Mouse (Mus musculus): ENCODE measurements at regions not wholly inside any gene's neighbourhood (a gene's known extent, or its start where the extent isn't known, plus 50 kb on each side); places are given as distances from the start of the nearest gene placed in this dataset.

DNA sequence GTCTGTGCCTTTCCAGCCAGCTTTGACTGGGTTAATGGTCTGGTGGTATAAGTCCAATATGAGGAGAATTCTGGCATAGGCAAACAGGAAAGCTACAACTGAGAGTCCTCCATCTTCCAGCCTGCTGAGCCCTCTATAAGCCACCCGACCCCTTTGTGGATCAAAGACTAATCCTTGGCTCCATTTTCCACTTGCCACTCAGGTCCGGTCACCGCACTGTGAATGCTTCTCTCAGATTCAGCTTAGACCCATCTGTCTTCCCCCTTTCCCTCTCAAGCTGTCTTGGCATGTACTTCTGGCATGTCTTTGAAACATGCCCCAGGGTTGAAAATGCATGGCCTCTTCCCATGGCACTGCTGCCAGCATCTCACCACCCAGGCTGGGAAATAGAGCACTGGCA, 2206.6 kb upstream of the Lrrc6 start:
- no peak for TF ChIP-seq CTCF (conservative IDR thresholded peaks at IDR 0.05)
- H3K4me3 ChIP-seq = no peak overlapping the region
- no peak for DNase-seq (ENCODE audit: low spot score in 2 of 2)
- H3K27ac ChIP-seq = no peak overlapping the region

DNA sequence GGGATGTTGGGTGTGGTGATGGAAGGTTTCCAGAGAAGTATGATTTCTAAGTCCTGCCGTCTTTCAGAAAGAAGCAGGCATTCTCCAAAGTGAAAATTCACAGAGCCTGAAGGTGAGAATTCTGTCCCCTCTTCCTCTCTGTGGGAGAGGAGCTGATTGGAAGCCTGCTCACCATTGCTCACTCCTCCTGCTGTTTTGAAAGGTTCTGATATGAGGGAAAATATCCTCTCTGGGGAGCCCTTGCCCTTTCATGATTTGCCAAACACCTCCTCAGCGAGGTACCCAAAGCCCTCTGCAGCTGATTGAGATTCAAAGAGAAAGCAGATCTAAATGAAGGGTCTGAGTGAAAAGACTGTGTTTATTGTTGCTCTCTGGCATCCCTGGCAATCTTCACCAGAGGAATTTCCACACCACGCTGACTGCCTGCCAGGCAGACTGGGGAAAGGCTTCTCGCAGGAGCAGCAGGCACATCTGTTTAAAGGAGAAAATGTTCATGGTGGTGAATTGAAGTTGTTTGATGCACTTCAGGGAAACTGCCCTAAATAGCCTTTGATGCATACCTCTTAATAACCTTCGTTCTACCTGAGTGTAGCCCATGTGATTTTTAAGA, 2194.4 kb upstream of the Lrrc6 start:
- Histone ChIP-seq H3K27ac (no peak overlapping the region), H3K4me3 (no peak overlapping the region)
- TF ChIP-seq CTCF (conservative IDR thresholded peaks at IDR 0.05) = no peak
- DNase-seq (ENCODE audit: low spot score in 2 of 2) = no peak

DNA sequence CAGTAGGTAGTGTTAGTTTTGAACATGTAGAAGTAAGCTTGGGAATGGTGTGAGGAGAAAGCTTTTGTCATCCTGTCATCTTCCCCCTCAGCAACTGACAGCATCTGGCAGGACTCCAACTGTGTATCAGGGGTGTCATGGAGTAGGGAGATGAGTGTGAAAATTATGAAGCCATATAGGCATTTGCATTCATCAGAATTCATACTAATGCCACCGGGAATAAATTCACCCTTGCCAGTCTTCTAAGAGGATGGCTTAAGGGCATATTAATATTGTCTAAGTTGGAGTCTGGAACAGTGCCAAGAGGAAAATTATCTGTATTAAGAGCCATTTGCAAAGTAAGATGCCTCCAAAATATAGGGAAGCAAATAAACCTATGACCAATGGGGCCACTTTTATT, 2166.8 kb upstream of the Lrrc6 start:
- DNase-seq (ENCODE audit: low spot score in 2 of 2) = no peak
- no peak for TF ChIP-seq CTCF (conservative IDR thresholded peaks at IDR 0.05)
- no peak overlapping the region for H3K4me3 ChIP-seq

DNA sequence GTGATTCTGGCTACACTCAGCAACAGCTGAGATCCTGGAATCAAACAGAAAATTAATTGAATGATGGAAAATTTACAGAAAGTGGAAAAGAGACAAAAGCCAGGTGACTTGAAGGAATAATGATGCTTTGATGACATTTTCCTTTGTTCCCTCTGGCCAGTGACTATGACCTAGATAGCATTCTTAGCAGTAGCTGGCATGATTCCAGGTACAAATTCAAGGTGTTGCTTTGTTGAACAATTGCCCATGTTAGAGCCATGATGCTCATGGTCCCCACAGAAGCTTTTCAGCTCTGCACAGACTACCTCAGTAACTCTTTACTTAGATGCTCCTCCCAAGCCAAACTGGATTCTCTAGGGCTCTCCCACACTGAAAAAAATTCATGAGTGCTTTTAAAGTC, 2164.6 kb upstream of the Lrrc6 start:
- TF ChIP-seq CTCF (conservative IDR thresholded peaks at IDR 0.05) = no peak
- no peak for DNase-seq (ENCODE audit: low spot score in 2 of 2)
- Histone ChIP-seq H3K27ac (no peak overlapping the region), H3K4me3 (no peak overlapping the region)

More for the DNA sequence above, 2166.8 kb upstream of the Lrrc6 start:
- no peak overlapping the region for H3K27ac ChIP-seq

DNA sequence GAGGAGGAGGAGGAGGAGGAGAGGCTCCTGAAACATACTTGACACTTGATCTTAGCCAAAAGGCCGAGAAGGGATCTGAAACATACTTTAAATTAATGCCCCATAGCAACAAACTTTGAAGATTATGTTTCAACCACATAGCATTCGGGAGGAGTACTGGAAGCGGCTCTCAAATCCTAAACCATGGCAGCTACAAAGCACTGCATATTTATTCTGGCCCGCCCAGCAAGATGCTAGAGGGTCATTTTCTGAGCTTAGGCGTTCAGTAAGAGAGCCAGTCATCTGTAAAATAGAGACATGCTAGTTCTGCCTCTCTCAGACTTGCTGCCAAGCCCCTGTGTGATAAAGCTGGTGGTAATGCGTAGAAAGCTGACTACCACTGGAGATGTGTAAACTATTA, 2156.0 kb upstream of the Lrrc6 start:
- no peak for DNase-seq (ENCODE audit: low spot score in 2 of 2)
- TF ChIP-seq CTCF (conservative IDR thresholded peaks at IDR 0.05) = no peak
- H3K27ac ChIP-seq = no peak overlapping the region
- H3K4me3 ChIP-seq = no peak overlapping the region

DNA sequence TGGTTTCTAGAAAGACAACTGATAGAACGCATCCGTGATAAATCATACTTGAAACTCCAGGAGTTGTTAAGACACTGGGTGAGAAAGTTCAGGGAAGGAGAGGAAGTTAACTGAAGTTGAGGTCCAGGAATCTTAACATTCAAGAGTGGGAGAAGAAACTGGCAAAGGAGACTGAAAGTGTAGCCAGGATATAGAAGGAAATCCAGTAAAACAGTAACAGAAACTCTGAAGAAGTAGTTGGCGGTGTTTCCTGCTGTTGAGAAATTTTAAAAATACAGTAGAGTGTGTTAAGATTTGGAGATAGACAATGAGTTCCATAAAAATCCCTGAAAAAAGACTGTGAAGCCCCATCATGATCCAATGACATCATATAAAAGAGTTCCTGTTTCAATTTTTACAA, 2154.3 kb upstream of the Lrrc6 start:
- no peak for TF ChIP-seq CTCF (conservative IDR thresholded peaks at IDR 0.05)
- DNase-seq (ENCODE audit: low spot score in 2 of 2) = no peak
- Histone ChIP-seq H3K27ac (no peak overlapping the region), H3K4me3 (no peak overlapping the region)

DNA sequence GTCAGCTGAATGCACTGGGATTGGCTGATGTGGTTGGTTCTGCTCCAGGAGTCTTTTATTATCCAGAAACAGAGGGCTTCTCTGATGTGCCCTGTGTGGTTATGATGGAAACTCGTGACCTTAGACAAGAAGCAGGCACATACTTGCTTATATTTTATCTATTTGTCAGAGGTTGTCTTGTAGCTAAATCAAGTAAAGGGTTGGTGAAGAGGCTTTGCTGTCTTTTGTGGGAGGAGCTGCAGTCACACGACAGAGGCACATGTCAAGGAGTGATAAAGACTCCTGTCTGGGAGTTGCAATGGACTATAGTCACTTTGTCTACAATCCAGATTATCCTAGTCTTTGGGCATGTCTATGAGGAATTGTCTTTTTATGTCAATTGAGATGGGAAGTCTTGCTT, 2149.9 kb upstream of the Lrrc6 start:
- Histone ChIP-seq H3K27ac (no peak overlapping the region), H3K4me3 (no peak overlapping the region)
- no peak for DNase-seq (ENCODE audit: low spot score in 2 of 2)
- no peak for TF ChIP-seq CTCF (conservative IDR thresholded peaks at IDR 0.05)

DNA sequence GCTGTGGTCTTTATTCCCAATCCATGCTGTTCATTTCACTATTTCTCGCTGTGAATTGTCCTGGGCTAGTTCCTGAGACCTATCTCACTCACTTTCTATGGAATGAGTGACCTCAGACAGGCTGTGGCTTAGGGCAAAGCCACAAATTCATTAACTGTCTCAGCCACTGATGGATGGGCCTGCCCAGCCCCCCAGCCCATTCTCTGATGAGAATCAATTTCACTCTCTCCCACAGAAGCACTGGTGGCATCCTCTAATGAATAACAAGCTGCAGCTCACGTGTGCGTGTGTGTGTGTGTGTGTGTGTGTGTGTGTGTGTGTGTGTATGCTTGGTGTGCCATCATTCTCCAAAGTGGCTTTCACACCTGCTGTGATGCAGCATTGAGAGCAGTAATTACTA, 2149.3 kb upstream of the Lrrc6 start:
- no peak overlapping the region for H3K27ac ChIP-seq
- no peak for TF ChIP-seq CTCF (conservative IDR thresholded peaks at IDR 0.05)

DNA sequence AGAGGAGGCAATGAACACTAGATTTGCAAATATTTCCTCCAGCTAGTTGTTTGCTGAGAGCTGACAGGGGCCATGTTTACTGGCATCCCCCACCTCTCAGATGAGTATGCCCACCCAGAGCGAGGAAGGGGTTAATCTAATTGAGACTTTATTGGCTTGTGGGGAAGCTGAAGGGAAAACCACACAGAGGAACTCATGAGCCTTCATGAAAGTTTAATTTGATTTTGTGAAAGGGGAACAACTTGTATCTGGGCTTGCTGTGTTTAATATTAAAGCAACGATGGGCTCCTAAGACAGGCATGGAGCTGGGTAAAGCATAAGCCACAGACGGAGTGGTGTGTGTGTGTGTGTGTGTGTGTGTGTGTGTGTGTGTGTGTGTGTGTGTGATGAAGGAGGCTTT, 2146.2 kb upstream of the Lrrc6 start:
- no peak for DNase-seq (ENCODE audit: low spot score in 2 of 2)
- Histone ChIP-seq H3K27ac (no peak overlapping the region), H3K4me3 (no peak overlapping the region)
- TF ChIP-seq CTCF (conservative IDR thresholded peaks at IDR 0.05) = no peak

More for the DNA sequence above, 2149.3 kb upstream of the Lrrc6 start:
- no peak for DNase-seq (ENCODE audit: low spot score in 2 of 2)
- H3K4me3 ChIP-seq = no peak overlapping the region

DNA sequence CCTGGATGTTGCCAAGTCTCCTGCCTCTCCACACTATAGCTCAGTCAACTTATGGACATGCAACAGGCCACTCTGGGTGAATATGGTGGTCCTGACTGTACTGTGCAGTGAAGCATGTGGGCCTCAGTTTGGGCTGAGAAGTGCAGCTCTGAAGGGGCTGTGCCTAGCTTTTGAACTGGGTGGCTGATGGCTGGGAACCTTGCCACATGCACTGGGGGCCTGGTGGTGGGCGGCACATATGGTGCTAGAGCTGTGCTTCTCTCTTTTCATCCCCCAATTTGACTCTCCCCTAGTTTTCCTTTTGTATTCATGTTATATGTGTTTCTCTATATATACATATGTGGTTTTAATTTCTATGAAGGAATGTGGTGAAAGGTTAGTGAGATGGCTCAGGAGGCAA, 2144.2 kb upstream of the Lrrc6 start:
- peak; percentile 60 to 65 for DNase-seq (ENCODE audit: low spot score in 2 of 2)
- no peak overlapping the region for H3K4me3 ChIP-seq
- TF ChIP-seq CTCF (conservative IDR thresholded peaks at IDR 0.05) = no peak
- H3K27ac ChIP-seq = peak overlapping the region; percentile 51; the same call in 1 of the 2 replicates

DNA sequence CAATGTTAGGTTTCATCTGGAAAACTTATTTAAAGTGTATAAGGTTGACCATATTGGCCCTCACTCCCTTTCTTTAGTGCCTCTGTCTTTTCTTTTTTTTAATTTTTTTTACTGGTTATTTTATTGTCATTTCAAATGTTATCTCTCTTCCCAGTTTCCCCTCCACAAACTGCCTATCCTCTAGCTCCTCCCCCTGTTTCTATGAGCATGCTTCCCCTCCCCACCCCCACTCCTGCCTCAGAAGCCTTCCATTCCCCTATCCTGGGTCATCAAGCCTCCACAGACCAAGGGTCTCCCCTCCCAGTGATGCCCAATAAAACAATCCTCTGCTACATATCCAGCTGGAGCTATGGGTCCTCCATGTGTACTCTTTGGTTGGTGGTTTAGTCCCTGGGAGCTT, 2134.9 kb upstream of the Lrrc6 start:
- TF ChIP-seq CTCF (conservative IDR thresholded peaks at IDR 0.05) = no peak
- no peak for DNase-seq (ENCODE audit: low spot score in 2 of 2)
- Histone ChIP-seq H3K27ac (no peak overlapping the region), H3K4me3 (no peak overlapping the region)

DNA sequence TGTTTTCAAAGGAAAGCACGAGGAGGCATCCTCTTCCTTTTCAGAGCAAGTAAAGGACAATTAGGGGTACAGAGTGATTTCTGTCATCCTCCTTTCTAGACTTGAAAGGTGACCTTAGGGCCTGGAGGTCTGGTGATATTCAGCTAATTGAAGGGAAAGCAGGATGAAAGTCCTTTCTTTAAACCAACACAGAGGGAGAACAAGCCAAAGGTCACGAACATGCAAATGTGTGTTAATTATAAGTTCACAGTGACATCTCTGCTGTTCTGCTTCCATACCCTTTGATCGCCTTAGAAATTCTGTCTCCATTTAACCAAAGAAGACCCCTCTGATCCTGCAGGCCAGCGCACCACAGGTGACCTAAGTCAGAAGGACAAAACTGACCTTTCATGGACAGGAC, 2126.3 kb upstream of the Lrrc6 start:
- DNase-seq (ENCODE audit: low spot score in 2 of 2) = no peak
- Histone ChIP-seq H3K4me3 (no peak overlapping the region), H3K27ac (no peak overlapping the region)
- no peak for TF ChIP-seq CTCF (conservative IDR thresholded peaks at IDR 0.05)

DNA sequence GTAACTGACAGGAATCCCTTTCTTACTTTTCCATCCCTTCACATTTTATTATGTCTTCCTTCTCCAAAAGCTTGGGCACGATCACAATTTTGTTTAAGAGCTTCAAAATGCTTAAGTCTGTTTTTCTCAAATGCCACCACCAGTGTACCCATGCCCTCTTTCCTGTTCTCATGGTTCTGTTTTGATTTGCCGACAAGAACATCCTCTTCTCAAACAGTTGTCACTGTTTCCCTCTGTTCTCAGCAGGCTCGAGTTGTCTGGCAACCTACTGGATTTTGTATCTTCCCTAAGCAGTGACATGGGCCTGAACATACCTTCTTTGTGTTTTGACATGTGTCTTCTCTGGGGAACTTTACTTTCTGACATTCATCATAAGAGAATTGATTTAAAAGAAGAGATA, 2124.1 kb upstream of the Lrrc6 start:
- Histone ChIP-seq H3K4me3 (no peak overlapping the region), H3K27ac (peak overlapping the region; percentile 78)
- TF ChIP-seq CTCF (conservative IDR thresholded peaks at IDR 0.05) = no peak
- DNase-seq (ENCODE audit: low spot score in 2 of 2) = peak in 1 of 2 experiments; percentile 55

DNA sequence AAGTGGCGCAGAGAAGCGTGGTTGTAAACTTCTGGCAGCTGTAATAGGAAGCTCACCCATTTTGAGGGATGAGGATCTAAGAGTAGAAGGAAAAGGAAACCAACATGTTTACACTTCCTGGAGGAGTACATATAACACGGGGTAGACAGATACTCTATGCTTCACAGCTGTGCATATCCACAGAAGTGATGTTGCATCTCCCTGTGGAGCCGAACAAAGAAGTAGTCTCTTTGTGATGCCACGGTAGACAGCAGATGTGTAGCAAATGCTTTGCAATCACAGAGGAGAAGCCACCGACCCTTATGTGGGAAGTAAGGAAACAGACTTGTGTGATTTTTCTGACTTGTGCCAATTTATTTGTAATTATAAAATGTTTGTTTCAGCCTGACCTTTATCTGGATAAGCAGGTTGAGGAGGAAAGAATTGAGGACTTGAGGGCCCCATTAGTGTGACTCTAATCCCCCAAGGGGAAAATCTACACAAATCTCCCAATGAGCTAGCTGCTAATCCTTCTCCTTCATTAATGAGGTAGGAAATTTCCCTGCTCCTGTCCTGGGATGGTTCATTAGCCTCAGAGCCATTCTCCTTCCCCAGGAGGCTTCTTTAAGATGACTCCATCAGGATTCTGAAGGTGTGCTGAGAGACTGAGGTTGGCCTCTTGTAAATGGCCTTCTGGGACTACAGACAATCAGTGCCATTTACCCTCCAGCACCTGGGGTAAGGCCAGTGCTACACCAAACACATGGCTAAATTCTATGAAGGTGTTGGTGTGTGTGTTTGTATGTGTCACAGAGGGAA, 2119.9 kb upstream of the Lrrc6 start:
- DNase-seq (ENCODE audit: low spot score in 2 of 2) = no peak
- TF ChIP-seq CTCF (conservative IDR thresholded peaks at IDR 0.05) = no peak

More for the DNA sequence above, 2119.9 kb upstream of the Lrrc6 start:
- H3K27ac ChIP-seq = no peak overlapping the region
- no peak overlapping the region for H3K4me3 ChIP-seq

Measured in layer of hippocampus, adult 2 months (tissue).